Mouse (Mus musculus) cerebellum, adult 2 months (tissue): ENCODE data around the gene Ell3.

Source experiments
- CTCF ChIP-seq: fragments of 200-500 bp; IDR thresholded peaks from 2 replicates; pipeline ENCODE4 v1.5.1; 2011; ENCODE audit warnings: low read depth, mild to moderate bottlenecking, control low read depth, low read length, moderate library complexity, borderline replicate concordance; ENCODE audit not compliant: insufficient read depth
- POLR2A ChIP-seq: fragments of 200-500 bp; IDR thresholded peaks from 2 replicates; pipeline ENCODE4 v1.6.1; 2011; ENCODE audit warnings: low read length, control low read depth, borderline replicate concordance; ENCODE audit not compliant: insufficient read depth

DNA sequence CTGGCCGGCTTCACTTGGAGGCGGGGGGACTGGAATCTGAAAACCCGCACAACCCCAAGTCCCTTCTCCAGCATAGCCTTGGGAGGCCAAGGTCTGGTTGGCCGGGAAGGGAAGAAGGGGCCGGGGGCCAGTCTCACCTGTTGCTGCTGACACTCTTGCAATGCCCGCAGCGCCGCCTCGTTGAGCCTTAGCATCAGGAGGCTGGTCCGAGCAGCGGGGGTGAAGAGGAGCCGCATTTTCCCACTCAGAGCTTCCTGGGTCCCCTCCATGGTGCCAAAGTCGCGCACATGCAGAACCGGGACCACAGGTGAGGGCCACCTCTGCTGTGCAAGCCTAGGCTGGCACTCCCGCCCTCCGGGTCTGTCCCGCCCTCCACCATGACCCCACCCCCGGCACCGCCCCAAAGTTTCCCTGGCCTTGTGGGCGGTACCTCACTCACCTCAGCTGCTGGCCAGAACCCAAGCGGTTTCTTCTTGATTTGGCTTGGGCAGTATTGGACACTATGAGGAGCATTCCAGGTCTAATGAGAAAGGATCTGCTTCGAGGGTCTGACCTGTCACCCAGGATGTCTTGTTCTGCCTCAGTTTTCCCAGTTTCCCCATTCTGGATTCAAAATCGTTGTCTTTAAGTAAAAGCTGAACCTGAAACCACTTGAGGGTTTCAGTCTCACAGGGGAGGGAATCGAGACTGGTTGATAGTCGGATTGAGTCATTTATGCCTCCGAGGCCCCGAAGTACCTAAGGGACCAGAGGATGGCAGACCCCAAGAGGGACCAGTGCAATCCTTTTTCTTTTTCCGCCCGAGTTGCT lies 1.6 kb downstream of the Ell3 start:
- no peak for TF ChIP-seq CTCF
- TF ChIP-seq POLR2A = no peak
